Mouse (Mus musculus) CD4-positive, CD25-positive, alpha-beta regulatory T cell, adult 4 months (primary cell): Measurements from ENCODE around the gene Mettl27. TPM values are rescaled to one million over a fixed set of nuclear protein-coding genes. Genes with fewer than 3 reads are reported as not detected.

Experiments
- ATAC-seq: one replicate; pipeline ENCODE4 v1.8.0; 2017
- polyA plus RNA-seq, 2 experiments: library from polyadenylated mRNA; unstranded; fragments of 100-300 nt; shearing (Covaris generic); gene quantifications; one replicate each; pipeline ENCODE4 v1.2.1; 2017

Mettl27 gene
- 10 to 100 TPM; 11.4 to 16.7 TPM for polyA plus RNA-seq

DNA sequence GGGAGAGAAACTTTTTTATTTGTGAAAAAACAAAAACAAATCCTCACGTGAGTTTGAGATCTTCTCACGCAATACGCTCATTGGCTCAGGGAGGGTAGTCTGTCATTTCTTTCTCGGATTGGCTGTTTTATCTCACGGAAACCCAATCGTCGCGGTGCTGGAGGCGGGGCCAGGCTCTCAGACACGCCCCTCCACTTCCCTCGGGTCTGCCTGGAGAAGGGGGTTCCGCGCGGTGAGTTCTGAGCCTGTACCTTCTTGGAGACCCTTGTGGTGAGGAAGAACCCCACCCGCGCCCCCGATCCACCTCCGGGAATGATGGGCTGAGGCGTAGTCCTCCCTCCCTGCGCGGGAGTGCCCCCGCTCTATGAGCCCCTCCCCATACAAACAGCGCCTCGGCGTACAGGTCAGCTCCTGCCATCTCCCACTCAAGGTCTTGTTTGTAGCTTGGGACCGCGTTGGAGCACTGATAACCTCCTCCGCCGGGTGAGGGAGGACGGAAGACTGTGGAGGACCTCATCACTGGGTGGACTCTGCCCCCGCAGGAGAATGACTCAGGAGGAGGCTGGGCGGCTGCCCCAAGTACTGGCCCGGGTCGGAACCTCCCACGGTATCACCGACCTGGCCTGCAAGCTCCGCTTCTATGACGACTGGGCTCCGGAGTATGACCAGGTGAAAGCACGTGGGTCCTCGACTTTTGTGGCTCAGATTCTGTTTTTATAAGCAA lies at the start of gene Mettl27:
Gene Mettl27, plus strand, starts transcription at position 190 of the 724 bp plus-strand sequence.
- peak; percentile 92 for ATAC-seq

DNA sequence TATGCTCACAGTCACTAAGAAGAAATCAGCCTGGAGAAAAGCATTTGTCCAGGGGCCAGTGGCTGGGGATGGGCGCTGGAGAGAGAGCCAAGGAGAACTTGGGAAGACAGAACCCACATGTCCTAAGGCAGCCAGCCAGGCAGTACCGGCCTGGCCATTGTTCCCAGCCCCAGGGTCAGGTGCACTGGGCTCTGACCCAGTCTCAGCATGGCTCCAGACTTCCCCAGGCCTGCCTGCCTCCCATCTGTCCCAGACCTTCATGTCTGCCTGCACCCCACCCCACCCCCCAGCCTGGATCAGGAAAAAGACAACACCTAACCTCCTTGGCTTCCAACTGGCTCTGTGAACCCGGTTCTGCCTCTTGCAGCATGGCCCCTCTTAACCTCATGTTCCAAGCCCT lies 49.1 kb upstream of the Mettl27 start:
- ATAC-seq: no peak

DNA sequence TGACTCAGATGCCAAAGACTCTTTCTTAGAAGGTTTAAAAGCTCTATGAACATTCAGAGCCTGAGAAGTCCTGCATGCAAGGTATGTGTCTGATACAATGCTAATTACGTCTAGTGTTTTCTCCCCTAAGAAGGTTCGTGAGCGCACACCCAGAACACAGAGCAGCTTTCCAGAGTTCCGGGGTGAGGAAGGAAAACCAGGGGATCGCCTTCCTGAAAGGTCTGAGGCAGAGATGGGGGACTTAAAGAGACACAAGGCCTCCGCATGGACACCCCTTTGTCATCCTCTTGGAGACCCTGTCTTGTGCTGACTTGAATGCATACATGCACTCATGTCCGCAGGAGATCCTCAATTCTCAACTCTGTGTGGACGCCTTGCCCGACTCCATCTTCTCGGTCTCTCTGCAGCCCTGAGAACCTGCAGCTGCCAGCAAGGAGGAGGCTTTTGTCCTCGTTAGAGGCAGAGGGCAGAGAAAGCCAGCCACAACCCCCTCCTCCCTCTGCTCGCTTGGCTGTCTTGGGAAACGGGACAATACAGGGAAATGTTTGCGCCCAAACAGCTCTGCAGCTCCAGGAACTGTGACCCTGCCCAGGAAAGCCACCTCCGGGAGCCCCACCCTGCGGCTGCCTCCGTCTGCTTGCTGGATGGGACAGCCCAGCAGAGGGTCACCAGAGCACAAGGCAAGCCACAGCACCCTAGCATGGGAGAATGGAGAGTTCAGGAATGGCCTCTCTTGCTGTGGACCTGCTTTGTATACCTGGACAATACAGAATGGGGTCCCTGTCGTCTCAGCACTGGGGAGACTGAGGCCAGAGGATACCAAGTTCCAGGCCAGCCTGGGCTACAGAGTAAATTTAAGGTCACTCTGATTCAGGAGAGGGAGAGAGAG lies 44.5 kb upstream of the Mettl27 start:
- no peak for ATAC-seq

DNA sequence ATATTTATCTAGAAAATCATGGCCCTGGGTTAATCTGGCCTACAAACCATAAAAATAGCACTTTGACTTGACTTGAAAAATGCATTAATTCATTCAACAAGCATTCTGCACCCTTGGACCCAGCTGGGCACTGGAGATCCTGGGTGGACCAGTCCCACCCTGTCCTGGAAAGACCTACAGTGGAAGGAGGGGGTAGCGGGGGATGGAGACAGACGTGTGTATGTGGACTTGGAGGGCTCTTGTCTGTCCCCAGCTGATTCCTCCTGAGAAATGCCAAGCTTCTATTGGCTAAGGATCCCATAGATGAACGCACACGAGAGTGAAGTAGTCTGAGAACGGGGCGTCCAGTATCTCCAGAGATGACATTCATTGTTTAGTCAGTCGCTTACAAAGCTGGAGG lies 43.7 kb upstream of the Mettl27 start:
- ATAC-seq: no peak

DNA sequence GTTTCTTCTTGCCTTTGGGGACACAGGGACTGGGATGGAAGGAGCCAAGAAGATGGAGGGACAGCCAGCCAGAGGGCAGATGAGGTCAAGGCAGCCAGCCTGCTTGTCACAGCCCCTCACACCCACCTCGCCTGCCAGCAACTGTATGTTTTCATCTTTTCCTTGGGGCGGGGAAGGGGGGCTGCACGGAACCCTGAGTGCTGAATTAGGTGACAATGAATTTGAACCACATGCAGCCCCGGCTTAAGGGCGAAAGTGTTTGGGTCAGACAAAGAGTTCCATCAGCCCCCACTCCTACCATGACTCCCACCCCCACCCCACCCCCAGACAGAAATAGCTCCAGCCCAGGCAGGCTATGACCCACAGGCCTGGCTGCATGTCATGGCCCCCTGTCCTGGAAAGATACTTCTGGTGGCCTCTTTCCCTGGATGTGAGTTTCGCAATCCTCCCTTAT lies 41.5 kb upstream of the Mettl27 start:
- no peak for ATAC-seq

DNA sequence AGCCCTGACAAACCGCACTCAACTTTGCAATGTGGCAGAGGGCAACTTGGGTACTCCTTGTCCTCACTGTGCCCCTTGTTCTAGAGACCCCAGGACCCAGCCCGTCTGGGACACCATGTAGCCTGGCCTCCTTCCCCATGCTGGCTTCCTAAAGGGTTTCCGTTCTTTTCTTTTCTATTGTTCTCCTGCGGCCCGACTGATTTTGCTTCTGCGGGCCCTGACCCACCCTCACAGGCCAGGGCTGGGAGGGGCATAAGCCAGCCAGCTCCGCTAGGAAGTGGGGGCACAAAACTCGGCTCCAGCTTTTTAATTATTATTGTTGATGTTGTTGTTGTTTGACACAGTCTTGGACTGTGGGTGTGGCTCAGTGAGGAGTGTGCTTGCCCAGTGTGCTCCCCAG lies 40.6 kb upstream of the Mettl27 start:
- ATAC-seq: no peak

DNA sequence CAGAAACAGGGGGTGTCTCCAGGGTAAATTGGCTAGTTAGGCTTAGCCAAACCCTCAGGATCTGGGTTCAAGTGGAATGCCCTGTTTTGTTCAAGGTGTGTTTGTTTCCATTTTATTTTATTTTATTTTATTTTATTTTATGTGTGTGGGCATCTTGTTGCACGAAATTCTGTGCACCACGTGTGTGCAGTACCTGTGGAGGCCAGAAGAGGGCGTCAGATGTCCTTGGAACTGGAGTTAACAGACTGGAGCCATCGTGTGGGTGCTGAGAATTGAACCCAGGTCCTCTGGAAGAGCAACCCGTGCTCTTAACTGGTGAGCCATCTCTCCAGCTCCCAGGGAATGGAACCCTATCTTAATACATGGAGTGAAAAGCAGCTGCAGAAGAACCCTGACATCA lies 39.5 kb upstream of the Mettl27 start:
- ATAC-seq: no peak

DNA sequence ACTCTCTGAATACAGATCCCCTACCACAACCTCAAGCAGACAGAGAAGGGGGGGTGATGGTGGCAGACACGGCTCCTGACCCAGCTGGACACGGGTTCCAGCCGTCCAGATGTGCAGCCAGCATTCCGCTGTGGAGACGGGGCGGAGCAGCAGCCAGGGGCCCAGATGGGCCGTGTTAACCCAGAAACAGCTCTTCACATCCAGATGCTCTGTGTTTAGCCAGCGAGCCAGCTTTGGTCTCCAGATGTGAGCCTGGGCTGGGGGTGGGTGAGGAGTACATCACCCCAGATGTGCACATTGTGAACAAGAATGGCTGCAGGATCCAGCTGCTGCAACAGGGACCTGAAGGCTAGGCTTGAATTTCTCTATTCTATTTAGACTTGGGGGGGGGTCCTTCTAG lies 36.9 kb upstream of the Mettl27 start:
- ATAC-seq: no peak

DNA sequence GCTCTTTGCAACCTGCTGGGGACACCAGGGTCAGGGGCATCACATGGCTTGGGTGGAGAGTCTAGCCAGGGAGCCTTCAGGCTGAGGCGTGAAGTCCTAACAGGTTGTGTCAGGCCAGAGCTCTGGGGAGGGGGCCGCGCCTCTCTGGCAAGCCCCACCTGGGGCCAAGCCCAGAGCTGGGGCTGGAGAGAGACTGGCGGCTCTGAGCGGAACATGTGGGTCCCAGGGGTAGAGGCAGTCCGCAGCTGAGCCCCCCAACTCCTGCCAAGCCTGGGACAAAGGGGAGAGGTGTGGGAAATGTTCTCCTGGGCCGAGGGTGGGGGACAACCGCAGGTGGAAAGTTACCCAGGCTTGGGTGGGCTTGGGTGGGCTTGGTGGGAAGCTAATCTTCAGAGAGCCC lies 35.2 kb upstream of the Mettl27 start:
- no peak for ATAC-seq

DNA sequence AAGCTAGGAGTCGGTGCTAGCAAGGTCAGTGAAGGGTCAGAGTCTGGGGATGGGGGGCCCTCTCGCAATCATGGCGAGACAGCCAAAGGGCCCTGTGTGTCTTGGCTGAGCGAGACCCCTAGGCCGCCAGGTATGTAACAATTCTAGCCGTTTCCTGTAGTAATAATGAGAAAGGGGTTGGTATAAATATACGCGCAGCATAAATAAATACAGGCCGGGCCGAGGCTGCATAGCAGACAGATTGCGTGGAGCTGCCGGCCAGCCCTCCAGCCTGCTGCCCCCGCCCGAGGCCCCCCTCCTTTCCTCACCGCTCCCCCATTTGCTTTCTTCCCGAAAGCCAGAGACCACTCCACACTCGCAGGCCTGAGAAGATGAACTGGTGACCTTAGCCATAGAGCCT lies 34.6 kb upstream of the Mettl27 start:
- no peak for ATAC-seq

DNA sequence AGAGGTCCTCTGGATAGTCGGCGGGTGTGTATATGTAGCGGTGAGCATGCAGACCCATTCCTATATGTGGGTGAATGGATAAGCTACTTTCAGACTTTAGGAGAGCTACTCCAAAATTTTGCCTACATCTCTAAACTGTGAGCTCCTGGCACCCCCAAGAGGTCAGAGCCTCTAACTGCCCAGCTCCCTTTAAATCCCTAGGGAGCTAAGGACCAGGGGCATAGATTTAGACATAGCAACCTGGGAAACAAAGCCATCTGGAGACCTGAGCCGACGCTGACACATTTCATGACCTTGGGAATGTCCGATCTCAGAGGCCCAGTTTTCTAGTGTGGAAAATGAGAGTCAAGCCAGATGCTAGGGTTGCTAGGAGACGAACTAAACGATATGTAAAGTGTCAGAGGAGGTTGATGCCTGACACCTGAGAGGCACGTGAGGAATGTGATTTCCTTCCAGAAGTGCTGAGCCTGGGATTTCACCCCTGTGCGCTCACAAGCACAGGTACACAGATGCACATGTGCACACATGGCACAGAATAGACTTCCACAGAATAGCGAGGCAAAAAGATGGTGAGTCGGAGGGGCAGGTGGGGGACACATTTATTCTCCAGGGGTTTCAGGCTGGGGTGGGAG lies 31.0 kb upstream of the Mettl27 start:
- no peak for ATAC-seq

DNA sequence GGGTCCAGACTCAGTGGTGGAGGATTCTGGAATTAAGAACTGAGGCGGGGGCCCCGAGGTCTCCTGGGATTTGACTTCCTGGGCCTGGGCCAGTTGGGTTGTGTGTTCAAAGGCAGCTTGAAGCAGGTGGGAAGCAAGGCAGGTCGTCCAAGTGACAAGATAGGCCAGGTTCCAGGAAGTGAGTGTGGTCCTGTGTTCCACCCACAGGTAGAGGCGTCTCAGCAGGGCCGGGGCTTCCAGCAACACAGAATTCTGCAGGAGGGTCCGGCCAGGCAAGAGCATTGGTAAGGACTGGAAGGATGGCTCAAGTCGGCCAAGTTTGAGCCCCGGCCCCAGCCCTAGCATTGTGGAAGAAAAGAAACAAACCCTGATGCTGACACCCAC lies 30.5 kb upstream of the Mettl27 start:
- no peak for ATAC-seq

DNA sequence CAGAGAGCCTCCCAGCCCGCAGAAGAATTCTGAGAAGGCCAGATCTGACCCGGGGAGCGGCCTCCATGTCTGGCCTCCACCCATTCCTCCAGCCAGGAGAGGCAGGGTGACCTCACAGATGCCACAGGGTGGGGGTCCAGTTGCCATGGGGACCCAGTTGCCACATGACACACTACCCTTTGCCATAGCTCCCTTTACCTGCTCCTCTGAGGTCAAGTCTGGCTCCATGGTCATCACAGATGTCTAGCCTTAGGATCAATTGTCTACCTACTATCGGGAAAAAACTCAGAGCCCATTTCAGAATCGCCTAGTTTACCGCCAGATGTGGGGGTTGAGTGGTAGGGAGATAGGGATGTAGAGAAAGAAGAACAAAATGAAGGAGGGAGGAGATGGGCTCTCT lies 25.5 kb upstream of the Mettl27 start, which contains the start of gene Tmem270:
Gene Tmem270, minus strand, starts transcription at position 101 of the 400 bp plus-strand sequence.
- ATAC-seq: no peak

DNA sequence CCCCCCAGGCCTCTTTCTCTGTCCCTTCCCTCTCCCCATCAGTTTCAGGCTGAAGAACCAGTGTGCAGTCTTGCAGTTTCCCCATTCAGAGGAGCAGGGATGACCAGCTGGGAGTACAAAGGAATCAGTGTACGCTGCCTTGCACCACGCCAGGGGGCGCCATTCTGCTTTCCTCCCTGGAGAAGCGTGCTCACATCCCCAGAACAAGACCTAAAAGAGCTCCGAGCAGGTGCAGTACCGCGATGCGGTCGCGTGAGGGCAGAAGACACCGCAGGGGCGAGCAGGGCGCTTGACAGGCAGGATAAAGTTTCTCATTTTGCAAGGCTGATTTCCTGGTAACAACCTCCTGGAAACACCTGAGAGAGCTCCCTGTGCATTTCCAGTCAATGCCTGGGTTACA lies 25.0 kb upstream of the Mettl27 start:
- peak; percentile 72 for ATAC-seq

DNA sequence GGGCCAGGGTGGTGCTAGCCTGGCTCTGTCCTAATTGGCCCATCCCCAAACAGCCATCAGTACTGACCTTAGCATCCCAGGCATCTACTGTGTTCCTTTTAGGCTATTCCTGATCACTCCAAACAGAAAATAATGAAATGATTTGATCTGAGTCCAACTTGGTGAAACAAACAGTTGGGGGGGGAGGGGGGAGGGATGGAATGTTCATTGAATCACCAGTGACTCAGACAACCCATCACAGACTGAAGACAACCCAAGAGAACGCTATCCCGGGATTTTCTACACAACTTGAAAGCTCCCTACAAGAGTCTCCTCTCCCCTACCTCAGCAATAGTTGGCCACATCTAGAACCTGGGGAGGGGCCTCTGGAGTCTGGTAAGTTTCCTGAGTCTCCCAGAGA lies 20.3 kb upstream of the Mettl27 start:
- ATAC-seq: no peak

DNA sequence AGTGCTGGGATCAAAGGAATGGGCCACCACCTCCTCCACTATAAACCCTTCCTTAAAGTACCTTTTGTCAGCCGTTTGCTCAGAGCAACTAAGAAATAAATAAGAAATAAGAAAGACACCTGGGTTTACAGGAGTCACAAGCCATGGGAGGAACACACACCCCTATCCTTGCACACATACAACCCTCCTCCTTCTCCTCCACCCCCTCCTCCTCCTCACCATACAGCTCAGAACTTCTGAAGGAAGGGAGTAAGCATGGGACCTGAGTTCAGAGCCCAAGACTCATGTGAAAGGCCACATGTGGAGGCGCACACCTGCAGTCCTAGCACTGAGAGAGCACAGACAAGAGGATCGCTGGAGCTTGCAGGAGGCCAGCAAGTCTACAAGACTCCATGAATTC lies 18.8 kb upstream of the Mettl27 start:
- ATAC-seq: no peak

DNA sequence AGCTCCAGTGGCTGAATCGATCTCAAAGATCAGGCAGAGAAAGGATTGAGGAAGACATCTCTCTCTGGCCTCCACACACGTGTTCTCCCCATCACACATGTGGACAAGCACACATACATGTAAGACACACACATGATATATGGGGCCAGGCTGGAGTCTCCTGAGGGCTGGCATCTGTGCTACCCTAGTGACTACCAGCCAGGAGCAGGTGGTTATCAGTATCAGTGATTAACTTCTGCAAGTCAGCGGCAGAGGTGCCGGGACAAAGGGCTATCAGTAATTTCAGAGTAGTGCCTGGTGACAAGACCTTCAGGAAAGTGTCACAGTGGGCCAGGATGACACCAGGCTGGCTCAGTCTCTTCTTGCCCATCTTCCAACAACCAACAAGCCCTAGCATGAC lies 18.4 kb upstream of the Mettl27 start:
- ATAC-seq: no peak

DNA sequence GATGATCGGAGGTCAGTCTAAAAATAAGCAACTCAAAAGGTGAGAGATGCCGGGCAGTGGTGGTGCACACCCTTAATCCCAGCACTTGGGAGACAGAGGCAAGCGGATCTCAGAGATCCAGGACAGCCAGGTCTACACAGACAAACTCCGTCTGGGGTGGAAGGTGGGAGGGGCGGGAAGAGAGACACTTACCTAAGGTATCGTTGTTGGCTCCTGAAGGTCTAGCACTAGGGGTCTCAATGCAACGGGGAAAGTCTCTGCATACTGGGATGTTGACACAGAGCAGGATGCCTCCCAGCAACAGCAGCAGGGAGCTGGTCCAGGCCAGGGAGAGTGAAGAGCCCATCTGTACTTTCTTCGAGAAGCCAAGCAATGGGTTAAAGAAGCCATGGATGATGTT lies 17.7 kb upstream of the Mettl27 start:
- no peak for ATAC-seq

DNA sequence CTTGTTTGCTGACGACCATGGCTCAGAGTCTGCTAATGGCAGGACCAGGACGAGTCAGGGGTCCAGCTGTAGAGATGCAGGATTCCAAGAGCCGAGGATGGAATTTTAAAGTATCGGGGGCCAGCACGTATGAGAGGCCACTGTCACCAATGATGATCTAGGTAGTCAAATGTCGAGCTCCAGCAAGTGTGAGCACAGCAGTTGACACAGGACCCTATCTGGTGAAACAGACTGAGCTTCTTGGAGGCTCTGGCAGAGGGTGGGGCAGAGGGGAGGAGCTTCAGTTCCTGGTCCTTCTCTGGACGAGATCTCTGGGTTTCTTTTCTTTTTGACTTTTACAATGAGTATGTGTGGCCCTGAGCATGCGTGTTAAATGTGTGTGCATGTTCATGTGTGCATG lies 16.9 kb upstream of the Mettl27 start, which contains the start of gene Cldn13:
Gene Cldn13, minus strand, starts transcription at position 216 of the 400 bp plus-strand sequence.
- no peak for ATAC-seq

DNA sequence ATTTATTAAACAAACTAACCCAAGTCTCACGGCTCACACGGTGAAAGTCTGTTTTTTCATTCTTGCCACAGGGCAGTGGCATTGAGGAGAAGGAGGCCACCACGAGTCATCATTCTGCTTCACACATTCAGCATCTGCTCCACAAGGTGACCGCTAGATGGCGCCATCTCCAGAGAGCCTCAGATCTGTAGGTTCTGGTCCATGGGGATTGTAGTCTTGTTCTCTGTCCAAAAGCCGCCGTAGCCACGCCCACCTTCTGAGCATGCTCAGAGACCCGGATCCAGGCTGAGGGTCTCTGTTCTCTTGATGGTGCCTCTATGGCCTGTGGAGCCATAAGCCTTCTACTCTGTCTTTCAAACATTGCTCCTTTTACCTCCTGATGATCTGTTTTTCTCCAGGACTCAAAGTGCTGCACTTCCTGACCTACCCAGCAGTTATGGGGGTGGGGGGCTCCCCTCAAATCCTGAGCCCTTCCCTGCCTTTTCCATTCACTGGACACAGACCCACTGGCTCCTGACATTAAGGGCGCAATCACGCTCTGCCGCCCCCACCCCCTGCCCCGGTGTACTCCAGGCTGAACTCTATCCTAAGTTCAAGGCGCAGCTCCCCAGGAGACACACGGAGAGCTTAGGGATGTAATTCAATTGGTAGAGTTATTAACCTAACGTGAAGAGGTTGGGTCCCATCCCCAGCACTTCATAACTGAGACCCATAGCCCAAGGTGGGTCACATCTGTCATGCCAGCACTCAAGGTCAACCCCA lies 13.9 kb upstream of the Mettl27 start:
- ATAC-seq: no peak

DNA sequence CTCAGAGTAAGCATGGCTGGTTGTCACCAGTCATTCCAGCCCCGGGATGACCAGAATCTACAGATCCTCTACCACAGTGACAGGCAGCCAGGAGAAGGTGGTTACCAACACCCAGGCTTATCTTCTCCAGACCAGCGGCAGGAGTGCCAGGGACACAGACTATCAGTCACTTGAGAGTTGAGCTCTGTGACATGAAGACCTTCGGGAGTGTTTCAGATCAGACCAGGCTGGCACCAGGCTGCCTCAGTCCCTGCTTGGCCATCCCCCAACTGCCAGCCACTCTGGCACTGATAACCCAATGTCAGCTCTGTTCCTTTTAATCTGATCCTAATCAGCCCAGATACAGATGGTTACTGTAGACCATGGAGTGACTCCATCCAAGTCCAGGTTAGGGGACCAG lies 13.1 kb upstream of the Mettl27 start:
- ATAC-seq: no peak

DNA sequence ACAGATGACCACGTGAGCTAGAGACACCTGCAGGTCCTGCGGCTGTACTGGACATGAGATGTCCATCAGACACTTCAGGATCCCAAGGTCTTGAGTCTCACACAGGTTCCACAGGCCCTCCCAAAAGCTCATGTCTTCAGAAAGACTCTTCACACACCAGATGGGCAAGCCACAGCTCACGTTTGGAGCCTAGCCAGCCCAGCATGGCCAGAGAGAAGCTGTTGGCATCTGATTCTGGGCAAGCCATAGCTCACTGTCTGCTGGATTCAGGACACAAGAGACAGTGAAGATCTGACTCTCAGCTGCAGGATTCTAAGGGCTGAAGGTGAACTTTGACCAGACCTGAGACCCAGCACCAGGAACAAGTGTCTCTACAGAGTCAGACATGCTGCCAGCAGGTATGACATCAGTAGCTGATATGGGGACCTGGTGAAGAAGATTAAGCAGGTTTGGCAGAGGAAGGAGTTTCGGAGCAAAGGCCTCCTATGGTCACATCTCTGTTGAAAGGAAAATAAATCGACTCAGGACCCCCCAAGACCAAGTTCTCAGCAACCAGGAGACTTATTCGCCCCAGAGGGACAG lies 12.0 kb upstream of the Mettl27 start:
- ATAC-seq: no peak
